Mouse (Mus musculus) neural tube, postnatal 0 days (tissue): ENCODE measurements around the gene Cped1. TPM values are rescaled to one million over a fixed set of nuclear protein-coding genes. Genes with fewer than 3 reads are reported as not detected.

Experiments used
- polyA plus RNA-seq: library from polyadenylated mRNA; unstranded; fragments of >200 nt; fragmentation: Nextera tagmentation; extraction: Ambion mirVana; gene quantifications from 2 replicates; pipeline ENCODE4 v1.2.1, GENCODE M21; 2015

Gene Cped1
- polyA plus RNA-seq = 2.4 and 3.4 TPM in 2 replicates

GRCm38 (mm10) chr6:21985732-21986540, at the start of gene Cped1:
Gene Cped1 (plus strand): TSS chr6:21985916.

GRCm38 (mm10) chr6:21949226-21949731, 36.4 kb upstream of the Cped1 start, which contains the start of gene Ing3:
Gene Ing3 (plus strand): TSS chr6:21949571.

DNA sequence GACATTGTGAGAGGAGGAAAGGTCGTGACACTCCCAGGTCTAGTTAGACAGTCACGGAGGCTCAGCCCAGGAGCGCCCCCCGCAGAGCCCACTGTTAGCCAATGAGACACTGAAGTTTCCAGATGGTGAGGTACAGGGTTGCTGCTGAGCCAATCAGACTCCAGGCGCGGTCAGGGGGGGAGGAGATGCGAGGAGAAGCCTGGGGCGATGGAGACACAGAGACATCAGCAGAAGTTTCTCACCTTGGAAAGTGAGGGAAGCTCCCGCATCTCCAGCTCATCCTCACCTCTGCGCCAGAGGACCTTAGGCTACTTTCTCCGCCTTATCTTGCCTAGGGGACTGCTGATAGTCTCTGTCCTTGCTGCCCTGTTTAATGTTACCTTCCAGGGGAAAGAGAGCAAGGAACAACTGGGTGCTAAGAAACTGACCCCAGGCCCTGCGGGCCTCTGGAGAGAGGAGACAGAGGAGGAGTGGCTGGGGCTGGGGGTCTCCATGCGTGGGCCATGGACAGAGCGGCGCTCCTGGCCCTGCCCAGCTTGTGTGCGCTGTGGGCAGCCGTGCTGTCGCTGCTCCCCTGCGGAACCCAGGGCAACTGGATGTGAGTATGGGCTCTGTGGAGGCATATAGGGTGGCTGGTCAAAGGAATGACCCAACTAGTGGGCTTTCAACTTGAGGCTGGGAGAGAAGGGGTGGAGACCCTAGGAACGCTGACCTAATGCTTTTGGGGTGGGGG, 302.5 kb downstream of the Cped1 start, which contains the start of gene Wnt16:
Gene Wnt16, plus strand, starts transcription at position 224 of the 733 bp plus-strand sequence.

Other genes starting within 250 kb of the Cped1 start
- gene Tspan12, start 133.4 kb upstream of the Cped1 start, polyA plus RNA-seq = 87.7 and 93.3 TPM in 2 replicates
- 33.4 and 40.1 TPM in 2 replicates for gene Ing3, start 36.3 kb upstream of the Cped1 start, polyA plus RNA-seq